Mouse (Mus musculus): ENCODE results near the gene Epha1.

The Epha1 gene

DNA sequence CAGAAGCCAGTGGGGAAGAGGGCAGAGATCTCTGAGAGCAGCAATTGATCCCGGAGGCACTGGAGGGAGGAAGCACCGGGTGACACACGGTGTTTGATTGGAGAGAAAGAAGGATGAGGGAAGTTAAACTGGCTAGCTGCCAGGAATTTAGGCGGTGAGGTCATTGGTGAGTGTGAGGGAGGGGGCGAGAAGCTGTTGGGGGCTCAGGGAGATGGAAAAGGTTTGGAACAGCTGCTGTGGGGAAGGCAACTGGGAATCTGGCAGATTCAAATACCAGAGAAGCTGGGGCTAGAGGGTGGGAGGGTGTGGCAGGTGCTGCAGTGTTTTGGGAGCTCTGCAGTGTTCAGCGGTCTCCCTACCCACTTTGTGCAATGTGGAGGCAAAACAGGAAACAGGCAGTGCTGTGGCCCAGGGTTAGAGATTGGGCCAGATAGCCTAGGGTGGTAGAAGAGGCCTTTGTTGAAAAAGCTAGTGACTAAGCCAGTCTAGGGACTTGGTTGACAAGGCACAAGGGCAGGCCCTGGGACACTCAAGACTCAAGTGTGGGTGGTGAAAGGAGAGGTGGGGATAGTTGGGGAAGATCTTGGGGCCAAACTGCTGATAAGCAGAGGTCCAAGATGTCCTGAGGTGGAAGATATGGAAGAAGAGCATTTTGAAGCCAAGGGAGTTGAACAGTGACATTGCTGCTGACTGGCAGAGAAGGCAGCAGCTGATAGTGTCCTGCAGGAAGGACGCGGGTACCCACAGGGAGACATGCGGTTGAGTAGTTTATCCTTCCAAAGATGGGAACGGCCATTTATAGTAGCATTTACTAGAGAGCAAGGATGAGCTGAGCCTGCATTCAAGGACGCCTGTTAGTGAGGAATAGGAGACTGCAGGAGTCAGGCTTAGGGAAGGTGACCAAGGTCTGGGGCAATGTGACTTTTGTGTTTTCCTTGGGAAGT is 18.7 kb downstream of the Epha1 start:
- no peak for DNase-seq (ENCODE audit: low spot score)

GRCm38 (mm10) chr6:42353180-42353579 is 19.9 kb downstream of the Epha1 start:
- DNase-seq (ENCODE audit: low spot score), result no peak

- DNase-seq (ENCODE audit: low spot score), result no peak
These were observed 20.6 kb downstream of the Epha1 start for GRCm38 (mm10) chr6:42352486-42352846.

GRCm38 (mm10) chr6:42351776-42352485 is 21.1 kb downstream of the Epha1 start:
- peak; percentile 47 for DNase-seq (ENCODE audit: low spot score)

DNA sequence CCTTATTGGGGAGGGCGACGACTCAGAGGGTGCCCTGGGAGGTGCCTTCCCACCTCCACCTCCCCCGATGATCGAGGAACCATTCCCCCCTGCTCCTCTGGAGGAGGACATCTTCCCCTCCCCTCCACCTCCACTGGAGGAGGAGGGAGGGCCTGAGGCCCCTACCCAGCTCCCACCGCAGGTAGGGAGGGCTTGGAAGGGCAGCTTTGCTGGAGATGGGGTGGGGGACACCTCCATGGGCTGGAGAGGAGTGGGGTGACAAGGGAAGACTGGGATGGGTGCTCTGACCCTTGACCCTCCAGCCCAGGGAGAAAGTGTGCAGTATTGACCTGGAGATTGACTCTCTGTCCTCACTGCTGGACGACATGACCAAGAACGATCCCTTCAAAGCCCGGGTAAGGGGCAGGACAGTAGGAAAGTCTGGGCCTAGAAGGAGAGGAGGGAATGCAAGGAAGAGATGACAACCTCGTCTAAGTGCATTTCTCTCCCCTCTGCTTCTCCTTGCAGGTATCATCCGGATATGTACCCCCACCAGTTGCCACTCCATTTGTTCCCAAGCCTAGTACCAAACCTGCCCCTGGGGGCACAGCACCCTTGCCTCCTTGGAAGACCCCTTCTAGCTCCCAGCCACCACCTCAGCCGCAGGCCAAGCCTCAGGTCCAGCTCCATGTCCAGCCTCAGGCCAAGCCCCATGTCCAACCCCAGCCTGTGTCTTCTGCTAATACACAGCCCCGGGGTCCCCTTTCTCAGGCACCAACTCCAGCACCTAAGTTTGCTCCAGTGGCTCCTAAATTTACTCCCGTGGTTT is 21.9 kb downstream of the Epha1 start:
- peak; percentile 43 for DNase-seq (ENCODE audit: low spot score)

GRCm38 (mm10) chr6:42350021-42350967 is 22.8 kb downstream of the Epha1 start:
- DNase-seq (ENCODE audit: low spot score), result peak; percentile 96

- peak; percentile 96 for DNase-seq (ENCODE audit: low spot score)
These were observed 23.5 kb downstream of the Epha1 start, which contains the start of gene Zyx for GRCm38 (mm10) chr6:42349426-42350020. Gene Zyx, plus strand, starts transcription at chr6:42349630.

DNA sequence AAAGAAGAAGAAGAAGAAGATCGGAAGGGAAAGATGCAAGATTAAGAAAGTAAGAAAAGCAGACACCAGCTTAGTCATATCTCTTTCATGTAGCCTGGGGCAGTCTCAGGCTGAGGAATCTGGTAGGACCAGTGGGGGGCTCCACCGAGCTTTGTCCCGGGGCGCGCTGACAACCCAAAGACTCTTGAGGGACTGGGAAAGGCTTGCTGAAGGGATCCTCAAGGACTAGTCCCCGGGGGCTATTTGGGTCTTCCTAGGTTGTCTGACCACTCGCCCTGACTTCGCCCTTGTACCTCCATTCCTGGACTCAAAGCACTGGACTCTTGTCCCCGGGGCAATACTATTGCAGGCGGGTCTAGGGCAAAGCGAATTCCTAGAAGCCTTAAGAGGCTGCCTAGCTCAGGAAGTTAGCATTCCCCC is 24.1 kb downstream of the Epha1 start:
- DNase-seq (ENCODE audit: low spot score), result peak; percentile 83

DNA sequence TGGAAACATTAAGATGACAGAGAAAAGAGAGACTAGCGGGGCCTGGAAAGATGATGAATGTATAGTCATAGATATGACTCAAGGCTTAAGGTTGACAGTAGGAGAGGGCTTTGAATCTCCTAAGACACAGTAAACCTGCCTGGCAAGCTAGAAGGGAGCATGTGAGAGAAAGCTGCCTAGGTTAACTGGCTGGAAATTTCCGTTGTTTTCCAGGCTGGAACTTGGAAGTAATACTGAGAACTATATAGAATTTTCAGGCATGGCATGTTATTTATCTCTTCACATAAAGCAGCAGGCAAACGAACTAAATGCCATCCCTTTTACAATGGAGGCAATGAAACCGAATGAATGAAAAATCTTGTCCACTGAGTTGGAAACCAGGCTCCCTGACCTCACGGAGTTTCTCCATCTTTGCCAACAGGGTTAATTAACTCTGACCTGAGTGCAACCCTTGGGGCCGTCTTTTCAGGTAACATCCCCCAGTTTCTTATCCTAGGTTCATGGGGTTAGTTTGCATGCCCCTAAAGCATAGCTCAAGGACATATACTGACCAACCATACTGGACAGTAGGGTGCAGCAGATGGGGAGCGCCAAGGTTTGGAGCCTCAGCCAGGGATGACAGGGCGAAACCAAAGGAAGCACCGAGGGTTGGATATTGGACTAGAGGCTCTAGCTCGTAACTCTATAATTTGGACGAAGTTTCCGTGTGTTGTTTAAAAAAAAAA is 24.6 kb downstream of the Epha1 start:
- DNase-seq (ENCODE audit: low spot score), result no peak

DNA sequence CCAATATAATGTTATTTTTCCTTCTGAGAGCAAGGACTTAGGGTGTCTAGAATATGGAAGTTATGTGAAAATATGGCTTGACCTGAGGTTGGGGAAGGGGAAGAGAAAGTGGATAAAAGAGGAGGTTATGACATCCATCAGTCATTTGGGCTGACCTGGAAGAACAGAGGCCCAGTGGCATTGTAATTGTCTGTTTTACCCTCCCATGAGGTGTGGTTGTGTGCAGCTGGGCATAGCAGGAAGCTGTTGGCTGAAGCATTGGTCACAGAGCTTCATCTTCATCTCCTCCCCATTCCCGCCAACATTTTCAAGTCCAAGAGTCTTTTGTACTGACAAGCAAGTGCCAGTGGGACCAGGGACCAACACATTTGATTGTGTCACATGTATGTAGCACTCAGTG is 28.8 kb downstream of the Epha1 start:
- DNase-seq (ENCODE audit: low spot score), result no peak

DNA sequence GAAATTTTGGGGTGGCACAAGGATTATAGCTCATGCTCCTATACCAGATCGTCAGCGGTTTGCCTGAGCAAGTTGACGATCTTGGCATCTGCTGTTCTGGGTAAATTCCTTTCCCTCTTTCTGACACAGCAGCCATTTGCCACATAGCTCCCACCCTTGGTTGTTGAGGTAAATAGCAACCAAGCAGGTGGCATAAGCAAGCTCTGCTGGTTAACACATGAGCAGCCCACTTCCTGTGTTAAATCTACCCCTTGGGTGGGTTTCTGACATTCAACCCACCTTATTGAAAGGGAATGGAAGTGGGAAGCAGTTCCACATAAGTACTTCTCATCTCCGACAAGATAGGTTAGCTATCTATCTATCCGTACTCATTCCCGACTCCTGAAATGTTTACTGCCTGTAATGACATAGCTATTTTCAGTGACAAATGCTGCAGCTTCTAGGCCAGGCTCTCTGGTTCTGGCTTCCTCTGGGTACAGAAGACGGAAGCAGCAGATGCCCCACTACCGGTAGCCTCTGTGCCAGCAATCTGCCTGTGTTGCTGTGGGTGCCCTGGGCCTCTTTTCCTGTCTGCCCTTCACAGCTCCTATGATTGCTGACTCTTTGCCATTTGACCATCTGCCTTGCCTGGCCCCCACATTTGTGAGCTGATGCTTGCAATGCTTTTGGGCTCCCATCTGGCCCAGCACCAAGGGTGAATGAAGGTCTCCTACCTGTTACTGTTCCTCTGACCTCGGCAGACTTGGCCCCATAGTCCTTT is 29.5 kb downstream of the Epha1 start:
- no peak for DNase-seq (ENCODE audit: low spot score)

DNA sequence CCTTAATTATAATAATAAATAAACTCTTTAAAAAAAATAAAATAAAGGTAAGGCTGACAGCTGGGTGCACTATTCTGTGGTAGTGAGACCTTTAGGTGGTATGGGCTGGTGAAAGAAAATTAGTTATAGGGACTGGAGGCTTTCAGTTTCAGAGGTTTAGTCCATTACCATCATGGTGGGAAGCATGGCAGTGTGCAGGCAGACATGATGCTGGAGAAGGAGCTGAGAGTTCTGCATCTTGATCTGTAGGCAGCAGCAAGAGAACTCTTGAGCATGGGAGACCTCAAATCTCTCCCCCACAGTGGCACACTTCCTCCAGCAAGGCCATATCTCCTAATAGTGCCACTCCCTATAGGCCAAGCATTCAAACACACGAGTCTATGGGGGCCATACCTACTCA is 30.9 kb downstream of the Epha1 start:
- no peak for DNase-seq (ENCODE audit: low spot score)

DNA sequence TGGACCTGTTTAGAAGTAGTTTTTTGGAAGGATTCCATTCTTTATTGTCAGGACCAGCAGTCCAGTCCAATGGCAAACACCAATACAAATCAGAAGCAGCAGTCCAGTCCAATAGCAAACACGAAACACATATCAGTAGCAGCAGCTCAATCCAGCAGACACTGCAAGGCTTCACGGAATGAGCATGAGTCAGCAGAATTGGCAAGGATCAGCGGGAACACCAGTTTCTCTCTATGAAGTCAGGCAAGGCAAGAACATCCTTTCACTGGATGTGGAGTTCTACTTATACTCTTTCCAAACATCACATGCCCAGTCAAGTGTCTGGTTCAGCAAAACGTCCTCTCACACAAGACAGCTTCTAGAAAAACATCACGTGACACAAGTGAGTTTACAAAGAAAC is 33.1 kb downstream of the Epha1 start:
- DNase-seq (ENCODE audit: low spot score), result no peak

- DNase-seq (ENCODE audit: low spot score), result no peak
These were observed 33.9 kb downstream of the Epha1 start for GRCm38 (mm10) chr6:42339189-42339588.

DNA sequence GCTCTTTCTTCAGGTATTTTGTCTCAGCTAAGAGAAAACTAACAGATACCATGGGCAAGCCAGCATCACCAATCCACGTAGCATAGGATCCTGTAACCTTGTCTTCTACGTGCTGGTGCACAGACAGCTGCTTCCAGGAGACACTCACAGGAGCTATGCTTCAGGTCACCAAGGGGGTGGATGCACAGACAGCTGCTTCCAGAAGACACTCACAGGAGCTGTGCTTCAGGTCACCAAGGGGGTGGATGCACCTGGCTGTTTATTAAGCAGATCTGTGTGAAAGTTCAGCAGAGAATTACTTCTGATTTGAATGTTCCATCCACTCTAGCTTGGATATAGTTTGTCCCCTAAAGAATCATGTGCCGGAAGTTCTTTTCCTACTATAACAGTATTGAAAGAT is 42.1 kb downstream of the Epha1 start:
- DNase-seq (ENCODE audit: low spot score), result no peak

- DNase-seq (ENCODE audit: low spot score), result no peak
These were observed 42.9 kb downstream of the Epha1 start for GRCm38 (mm10) chr6:42330216-42330615.

GRCm38 (mm10) chr6:42328757-42329156 is 44.3 kb downstream of the Epha1 start:
- DNase-seq (ENCODE audit: low spot score), result no peak

GRCm38 (mm10) chr6:42326509-42326908 is 46.6 kb downstream of the Epha1 start:
- no peak for DNase-seq (ENCODE audit: low spot score)

DNA sequence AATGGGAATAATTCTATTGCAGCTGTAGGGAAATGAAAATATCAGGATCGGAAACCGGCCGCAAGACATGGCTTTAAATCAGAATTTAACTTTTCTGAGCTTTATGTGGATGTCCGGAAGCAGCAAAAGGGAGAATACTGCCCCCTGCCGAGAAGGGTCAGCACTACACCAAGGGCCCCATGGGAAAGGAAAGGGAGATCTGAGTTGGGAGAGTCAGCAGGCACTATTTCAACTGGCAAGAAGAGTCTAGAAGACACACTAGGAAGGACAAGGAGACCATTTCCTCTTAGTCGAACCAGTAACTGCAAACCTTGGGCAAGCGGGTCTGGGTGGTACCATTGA is 47.8 kb downstream of the Epha1 start:
- peak; percentile 84 for DNase-seq (ENCODE audit: low spot score)
